ENCODE assay signal across 7 mouse cellular contexts in genomic region chr7:134709226-134709853, GRCm38 (mm10). TPM values are rescaled to one million over a fixed set of nuclear protein-coding genes. Genes with fewer than 3 reads are reported as not detected.
DNase-seq lines count a peak whose midpoint lies in the region; ATAC-seq and TF ChIP-seq lines count a peak whose summit lies in the region.

No protein-coding gene starts in this region.

- H3K9me3 ChIP-seq in hindbrain, embryonic 14.5 days (ENCODE audit: control insufficient read depth, low read length): no peaks in the 10 kb centered on the region
- 0 out of 2 replicates have a peak, but pooled peaks cover 4% of the 10 kb centered on the region for H3K9me3 ChIP-seq in midbrain, embryonic 10.5 days (replicated peaks)
- no peaks in the 10 kb centered on the region for H3K9me3 ChIP-seq in heart, embryonic 10.5 days

- no peaks in the 10 kb centered on the region for H3K36me3 ChIP-seq in hindbrain, embryonic 14.5 days (replicated peaks; ENCODE audit: control insufficient read depth, insufficient read depth)
- H3K36me3 ChIP-seq in midbrain, embryonic 10.5 days: no peaks in the 10 kb centered on the region
- 0 out of 2 replicates have a peak, but pooled peaks cover 2% of the 10 kb centered on the region for H3K36me3 ChIP-seq in heart, embryonic 10.5 days

- H3K4me3 ChIP-seq in cerebellum, adult 2 months (replicated peaks; ENCODE audit: insufficient read depth, low read depth, low read length): no peak overlapping the region
- H3K4me3 ChIP-seq in hindbrain, embryonic 14.5 days (replicated peaks; ENCODE audit: low read length): no peak overlapping the region
- no peak overlapping the region for H3K4me3 ChIP-seq in midbrain, embryonic 10.5 days
- H3K4me3 ChIP-seq in heart, embryonic 10.5 days: no peak overlapping the region

- intact Hi-C loops in heart, postnatal 14 days (cut with DNase I): no loop called here

- WGBS in cerebellum, adult 2 months: 37% methylated on average over 5 of the region's 5 CpGs
- 28% methylated on average over 5 of the region's 5 CpGs for WGBS in hindbrain, embryonic 14.5 days
- WGBS in midbrain, embryonic 10.5 days: 18% methylated on average over 5 of the region's 5 CpGs
- 41% methylated on average over 5 of the region's 5 CpGs for WGBS in heart, embryonic 10.5 days

- TF ChIP-seq CTCF in cerebellum, adult 2 months (IDR thresholded peaks at IDR 0.05; ENCODE audit: borderline replicate concordance, insufficient read depth, low read depth, low read length): no peak

- peak; percentile 82 for ATAC-seq in hindbrain, embryonic 14.5 days (ENCODE audit: low FRiP score)

- H3K27me3 ChIP-seq in cerebellum, adult 2 months (ENCODE audit: control insufficient read depth, insufficient read depth, low read length): no peaks in the 10 kb centered on the region
- H3K27me3 ChIP-seq in hindbrain, embryonic 14.5 days (ENCODE audit: control insufficient read depth, insufficient read depth, low read length): no peaks in the 10 kb centered on the region
- H3K27me3 ChIP-seq in midbrain, embryonic 10.5 days (ENCODE audit: low read depth, poor library complexity, severe bottlenecking): peaks cover 11% of the 10 kb centered on the region; the same call in 1 of the 2 replicates
- no peaks in the 10 kb centered on the region for H3K27me3 ChIP-seq in heart, embryonic 10.5 days (ENCODE audit: insufficient read depth, poor library complexity, severe bottlenecking)

- peak; percentile 90 for DNase-seq in brain, adult 2 months (ENCODE audit: low read depth, low spot score)
- DNase-seq in cerebellum, adult 2 months: peak; percentile 22 to 49
- DNase-seq in hindbrain, embryonic 14.5 days (ENCODE audit: low spot score): peak; percentile 51
- peak; percentile 64 for DNase-seq in midbrain, embryonic 10.5 days (ENCODE audit: low spot score)
- no peak for DNase-seq in heart, postnatal 14 days
- DNase-seq in urinary bladder, postnatal 14 days (ENCODE audit: low spot score): no peak
- no peak for DNase-seq in heart, embryonic 10.5 days (ENCODE audit: low spot score)

- H3K4me1 ChIP-seq in cerebellum, adult 2 months (ENCODE audit: control insufficient read depth, insufficient read depth, low read length): no peaks in the 10 kb centered on the region
- H3K4me1 ChIP-seq in hindbrain, embryonic 14.5 days (replicated peaks; ENCODE audit: control insufficient read depth, insufficient read depth, low read length): no peaks in the 10 kb centered on the region
- peaks cover 21% of the 10 kb centered on the region for H3K4me1 ChIP-seq in midbrain, embryonic 10.5 days
- H3K4me1 ChIP-seq in heart, embryonic 10.5 days: peaks cover 5% of the 10 kb centered on the region; the same call in 1 of the 2 replicates

- TF ChIP-seq POLR2A in cerebellum, adult 2 months (IDR thresholded peaks at IDR 0.05; ENCODE audit: borderline replicate concordance, insufficient read depth, low read length): no peak

- H3K4me2 ChIP-seq in hindbrain, embryonic 14.5 days (replicated peaks): no peak overlapping the region

- H3K27ac ChIP-seq in cerebellum, adult 2 months (ENCODE audit: insufficient read depth, low read length): peak overlapping the region; percentile 64; the same call in 1 of the 2 replicates
- H3K27ac ChIP-seq in hindbrain, embryonic 14.5 days: no peak overlapping the region
- H3K27ac ChIP-seq in midbrain, embryonic 10.5 days (replicated peaks): peak overlapping the region; percentile 50; the same call in 1 of the 2 replicates
- no peak overlapping the region for H3K27ac ChIP-seq in heart, embryonic 10.5 days

- H3K9ac ChIP-seq in hindbrain, embryonic 14.5 days: no peak overlapping the region

RNA-seq across cellular contexts. Expression of gene Dock1, which starts 38.9 kb away (rescaled TPM):
- polyA plus RNA-seq in cerebellum, adult 2 months (2012; rRNA removed): 14.7 and 16.9 TPM in 2 replicates
- 9.8 and 9.9 TPM in 2 replicates for polyA plus RNA-seq in hindbrain, embryonic 14.5 days (2014; fragmentation: Nextera tagmentation; extraction: Ambion mirVana)
- 20.1 and 20.2 TPM in 2 replicates for polyA plus RNA-seq in midbrain, embryonic 10.5 days (2016; fragmentation: Nextera tagmentation; extraction: Ambion mirVana)
- 10 to 100 TPM; 31.5 to 32.8 TPM for total RNA-seq in heart, postnatal 14 days (2021)
- polyA plus RNA-seq in heart, embryonic 10.5 days (2016; fragmentation: Nextera tagmentation; extraction: Ambion mirVana): 24.7 and 25.6 TPM in 2 replicates

Comparison
In these comparisons a context has a peak if more than half of its experiments do, and no peak if none do; other contexts are left out.
1. DNase-seq: peak in brain, adult 2 months (single experiment), cerebellum, adult 2 months (2 of 2), hindbrain, embryonic 14.5 days (single experiment) and midbrain, embryonic 10.5 days (single experiment); none in heart, postnatal 14 days (0 of 2), urinary bladder, postnatal 14 days (single experiment) and heart, embryonic 10.5 days (single experiment).
2. H3K27ac ChIP-seq: peak in cerebellum, adult 2 months (single experiment) and midbrain, embryonic 10.5 days (single experiment); none in hindbrain, embryonic 14.5 days (single experiment) and heart, embryonic 10.5 days (single experiment).